Mouse (Mus musculus): Measurements from ENCODE around the gene LTO1.

GRCm38 (mm10) chr7:144929506-144929905 is 14.6 kb downstream of the LTO1 start:
- TF ChIP-seq CTCF (IDR thresholded peaks at IDR 0.05; ENCODE audit: low read depth) (no peak), EP300 (IDR thresholded peaks at IDR 0.05; ENCODE audit: low read depth) (no peak)
